Mouse (Mus musculus) neural tube, embryonic 15.5 days (tissue): ENCODE measurements around the gene Tenm2. TPM values are rescaled to one million over a fixed set of nuclear protein-coding genes. Genes with fewer than 3 reads are reported as not detected.

ENCODE experiments used
- ATAC-seq: fragments of 200-750 bp; cut with Nextera tagmentation; 2 replicates; pipeline ENCODE4 v1.8.0; 2017; ENCODE audit warnings: mild to moderate bottlenecking, moderate TSS enrichment, moderate library complexity; ENCODE audit not compliant: low FRiP score
- H3K27ac ChIP-seq: fragments of 300-500 bp; sonication (generic); replicated peaks from 2 replicates; pipeline ENCODE4 v1.5.1; 2015; ENCODE audit warnings: mild to moderate bottlenecking, inconsistent platforms
- H3K27me3 ChIP-seq: fragments of 300-500 bp; sonication (generic); replicated peaks from 2 replicates; pipeline ENCODE4 v1.6.1; 2015; ENCODE audit warnings: inconsistent platforms
- H3K36me3 ChIP-seq: fragments of 300-500 bp; sonication (generic); 2 replicates; pipeline ENCODE4 v1.6.1; 2015; ENCODE audit warnings: inconsistent platforms
- H3K4me1 ChIP-seq: fragments of 300-500 bp; sonication (generic); 2 replicates; pipeline ENCODE4 v1.6.1; 2015; ENCODE audit warnings: inconsistent platforms
- H3K4me2 ChIP-seq: fragments of 300-500 bp; sonication (generic); 2 replicates; pipeline ENCODE4 v1.6.1; 2015; ENCODE audit warnings: inconsistent platforms, mild to moderate bottlenecking, moderate library complexity
- H3K4me3 ChIP-seq: fragments of 300-500 bp; sonication (generic); replicated peaks from 2 replicates; pipeline ENCODE4 v1.5.1; 2015; ENCODE audit warnings: mild to moderate bottlenecking, inconsistent platforms
- H3K9ac ChIP-seq: fragments of 300-500 bp; sonication (generic); replicated peaks from 2 replicates; pipeline ENCODE4 v1.6.1; 2015; ENCODE audit warnings: mild to moderate bottlenecking, inconsistent platforms
- H3K9me3 ChIP-seq: fragments of 300-500 bp; sonication (generic); replicated peaks from 2 replicates; pipeline ENCODE4 v1.6.1; 2016; ENCODE audit warnings: inconsistent platforms
- WGBS: fragments of 180-500 bp; shearing (Covaris S2); methylation state at CpG from one replicate; pipeline ENCODE4 v1.1.7; 2015; ENCODE audit warnings: mixed read lengths; 5-methylcytosine and 5-hydroxymethylcytosine counted together
- polyA plus RNA-seq: library from polyadenylated mRNA; unstranded; fragments of >200 nt; fragmentation: Nextera tagmentation; extraction: Ambion mirVana; gene quantifications from 2 replicates; pipeline ENCODE4 v1.2.1, GENCODE M21; 2015

The Tenm2 gene
- polyA plus RNA-seq, 1 experiment from 2014 or later: 34.7 TPM

DNA sequence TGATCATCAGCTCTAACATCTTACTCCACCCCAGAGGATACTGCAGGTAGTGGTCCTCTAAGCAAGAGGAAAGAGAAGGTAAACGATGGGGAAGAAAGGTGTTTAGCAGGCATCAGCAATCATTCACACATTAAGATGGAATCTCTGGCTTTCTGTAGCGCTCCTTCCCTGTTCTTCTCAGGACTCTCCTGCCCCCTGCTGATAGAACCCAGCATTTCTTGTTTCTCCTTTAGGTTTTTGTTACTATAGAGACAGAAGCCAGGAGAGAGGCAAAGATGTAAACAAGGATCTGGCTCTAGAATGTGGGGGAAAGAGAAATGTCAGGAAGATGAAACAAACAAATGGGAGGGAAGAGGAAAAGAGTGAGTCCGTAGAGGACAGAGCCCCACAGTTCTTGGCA, 49.6 kb downstream of the Tenm2 start:
- no peak for ATAC-seq
- Histone ChIP-seq H3K27me3 (no peaks in the 10 kb centered on the region), H3K27ac (no peak overlapping the region), H3K4me1 (no peaks in the 10 kb centered on the region), H3K4me3 (no peak overlapping the region), H3K9me3 (no peaks in the 10 kb centered on the region), H3K36me3 (no peaks in the 10 kb centered on the region), H3K9ac (no peak overlapping the region), H3K4me2 (no peak overlapping the region)
- 19% methylated on average over 3 of the region's 3 CpGs for WGBS

DNA sequence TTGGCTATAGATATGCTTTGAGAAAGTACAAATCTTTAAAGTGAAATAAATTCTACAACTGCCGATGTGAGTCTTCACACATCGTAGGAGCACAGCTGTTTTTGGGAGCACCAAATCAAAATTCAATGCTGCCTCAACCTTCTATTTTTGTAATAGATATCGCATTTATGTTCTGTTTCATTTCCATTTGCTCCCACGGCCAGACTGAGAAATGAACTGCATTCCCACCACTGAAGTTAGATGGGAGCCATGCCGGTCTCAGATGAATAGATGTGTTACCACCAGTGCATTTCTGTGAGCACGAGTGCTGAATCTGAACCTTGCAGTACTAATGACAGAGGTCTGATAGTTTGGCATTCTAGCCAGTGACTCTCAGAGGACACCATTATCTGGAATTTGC, 58.3 kb downstream of the Tenm2 start:
- Histone ChIP-seq H3K4me1 (no peaks in the 10 kb centered on the region), H3K9me3 (no peaks in the 10 kb centered on the region), H3K9ac (no peak overlapping the region), H3K36me3 (no peaks in the 10 kb centered on the region), H3K4me3 (no peak overlapping the region), H3K27me3 (no peaks in the 10 kb centered on the region), H3K27ac (no peak overlapping the region), H3K4me2 (no peak overlapping the region)
- 91% methylated on average over 6 of the region's 6 CpGs for WGBS
- no peak for ATAC-seq

DNA sequence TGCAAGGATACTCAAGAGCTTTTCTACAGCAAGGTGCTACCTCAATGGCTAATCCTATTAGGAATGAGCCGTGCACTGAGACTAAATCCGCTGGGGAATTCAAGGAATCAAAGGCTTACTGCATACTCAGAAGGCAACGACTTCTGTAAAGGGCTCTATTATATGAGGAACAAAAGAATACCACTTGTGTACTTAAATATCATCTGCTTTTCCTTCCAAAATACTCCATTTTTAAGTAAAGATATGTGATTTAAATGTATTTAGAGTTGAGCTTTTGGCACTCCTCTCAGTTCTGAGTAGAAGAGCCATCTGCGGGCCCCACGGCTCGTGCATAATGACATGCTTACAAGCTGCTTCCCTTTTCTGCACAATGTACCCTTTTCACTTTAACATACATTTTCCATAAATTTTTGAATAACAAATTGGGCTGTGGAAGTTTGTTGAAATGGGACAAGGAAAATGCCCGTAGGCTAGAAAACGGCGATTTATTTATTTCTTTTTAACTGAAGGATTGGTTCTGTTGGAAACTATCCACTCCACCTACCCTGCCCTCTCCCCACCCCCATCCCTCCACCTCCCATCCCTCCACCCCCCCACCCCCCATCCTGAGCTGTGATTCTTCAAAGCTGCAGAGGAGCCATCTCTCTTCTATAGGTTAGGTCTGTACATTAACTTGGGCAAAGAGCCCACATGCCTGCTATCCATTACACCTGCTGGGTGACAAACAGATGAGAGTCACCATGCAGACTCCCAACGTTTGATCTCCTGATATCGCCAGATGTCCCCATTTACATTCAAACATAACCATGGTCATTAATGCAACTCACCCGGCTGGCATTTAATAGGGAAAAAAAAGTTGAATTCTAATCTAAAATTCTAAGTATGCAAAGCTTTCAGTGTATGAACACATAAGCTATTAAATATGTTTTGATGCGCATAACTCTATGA, 81.6 kb downstream of the Tenm2 start:
- WGBS: 49% methylated on average over 13 of the region's 13 CpGs
- Histone ChIP-seq H3K27ac (no peak overlapping the region), H3K4me2 (no peak overlapping the region), H3K4me3 (no peak overlapping the region), H3K4me1 (no peaks in the 10 kb centered on the region), H3K36me3 (no peaks in the 10 kb centered on the region), H3K9ac (no peak overlapping the region), H3K27me3 (no peaks in the 10 kb centered on the region), H3K9me3 (no peaks in the 10 kb centered on the region)
- ATAC-seq: no peak

DNA sequence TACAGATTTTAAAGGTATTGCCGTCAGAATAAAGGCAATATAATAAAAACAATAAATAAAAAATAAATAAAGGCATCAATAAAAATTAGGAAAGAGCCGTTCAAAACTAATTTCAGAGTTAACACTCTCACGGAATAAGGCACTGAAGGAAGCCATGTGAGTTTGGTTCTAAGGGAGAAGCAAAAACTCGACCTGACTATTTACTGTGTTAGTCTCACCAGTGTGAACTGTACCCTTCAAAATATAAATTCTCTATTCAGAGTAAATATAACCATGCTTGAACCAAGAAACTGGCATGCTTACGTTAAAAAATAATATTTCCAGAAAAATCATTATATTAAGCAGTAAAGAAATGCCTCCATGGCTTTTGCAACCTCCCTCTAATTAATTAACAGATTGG, 82.4 kb downstream of the Tenm2 start:
- H3K36me3 ChIP-seq: no peaks in the 10 kb centered on the region
- no peaks in the 10 kb centered on the region for H3K4me1 ChIP-seq
- 70% methylated on average over 5 of the region's 5 CpGs for WGBS
- H3K27ac ChIP-seq: no peak overlapping the region
- no peak overlapping the region for H3K9ac ChIP-seq
- no peaks in the 10 kb centered on the region for H3K9me3 ChIP-seq
- no peak for ATAC-seq
- no peaks in the 10 kb centered on the region for H3K27me3 ChIP-seq
- H3K4me3 ChIP-seq: no peak overlapping the region
- no peak overlapping the region for H3K4me2 ChIP-seq

DNA sequence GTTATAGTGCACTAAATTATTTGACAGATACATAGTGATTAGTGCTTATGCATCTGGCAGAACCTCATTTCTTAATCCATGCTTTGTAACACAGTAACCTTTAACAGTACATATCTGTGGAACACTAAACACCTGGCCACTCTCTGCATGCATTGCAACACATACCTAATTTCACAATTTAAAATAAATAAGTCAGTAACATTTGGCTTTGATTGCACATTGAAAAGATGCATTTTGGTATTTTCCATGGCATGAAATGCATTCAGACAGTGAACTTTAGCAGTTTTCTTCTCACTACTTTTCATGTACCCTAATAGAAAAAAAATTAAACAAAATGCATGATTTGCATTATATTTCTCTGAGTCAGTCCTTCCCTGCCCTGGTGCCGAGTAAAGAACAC, 85.8 kb downstream of the Tenm2 start:
- H3K27me3 ChIP-seq: no peaks in the 10 kb centered on the region
- ATAC-seq: no peak
- no peaks in the 10 kb centered on the region for H3K9me3 ChIP-seq
- no peaks in the 10 kb centered on the region for H3K4me1 ChIP-seq
- no peak overlapping the region for H3K27ac ChIP-seq
- H3K4me2 ChIP-seq: no peak overlapping the region
- no peak overlapping the region for H3K9ac ChIP-seq
- 84% methylated on average over 1 of the region's 1 CpGs for WGBS
- no peaks in the 10 kb centered on the region for H3K36me3 ChIP-seq
- no peak overlapping the region for H3K4me3 ChIP-seq

DNA sequence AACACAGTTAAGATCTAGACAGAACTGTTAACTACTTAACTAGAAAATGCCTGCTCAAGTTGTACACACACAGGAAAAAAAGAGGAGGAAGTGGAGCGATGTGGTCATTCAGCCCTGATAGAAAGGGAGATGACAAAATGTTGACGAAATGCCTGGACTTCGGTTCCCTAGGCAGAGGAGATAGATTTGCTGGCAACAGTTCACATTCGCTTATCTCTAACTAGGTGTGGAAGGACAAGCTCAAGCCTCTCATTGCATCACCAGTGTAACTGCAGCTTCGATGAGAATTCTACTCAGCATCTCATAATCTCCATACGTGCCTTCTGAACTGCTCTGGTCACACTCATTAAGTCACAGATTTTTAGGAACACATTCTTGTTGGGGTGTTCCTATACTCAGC, 91.8 kb downstream of the Tenm2 start:
- Histone ChIP-seq H3K27ac (no peak overlapping the region), H3K4me3 (no peak overlapping the region), H3K27me3 (no peaks in the 10 kb centered on the region), H3K4me2 (no peak overlapping the region), H3K9ac (no peak overlapping the region), H3K36me3 (no peaks in the 10 kb centered on the region), H3K4me1 (no peaks in the 10 kb centered on the region), H3K9me3 (no peaks in the 10 kb centered on the region)
- no peak for ATAC-seq
- 78% methylated on average over 6 of the region's 6 CpGs for WGBS

DNA sequence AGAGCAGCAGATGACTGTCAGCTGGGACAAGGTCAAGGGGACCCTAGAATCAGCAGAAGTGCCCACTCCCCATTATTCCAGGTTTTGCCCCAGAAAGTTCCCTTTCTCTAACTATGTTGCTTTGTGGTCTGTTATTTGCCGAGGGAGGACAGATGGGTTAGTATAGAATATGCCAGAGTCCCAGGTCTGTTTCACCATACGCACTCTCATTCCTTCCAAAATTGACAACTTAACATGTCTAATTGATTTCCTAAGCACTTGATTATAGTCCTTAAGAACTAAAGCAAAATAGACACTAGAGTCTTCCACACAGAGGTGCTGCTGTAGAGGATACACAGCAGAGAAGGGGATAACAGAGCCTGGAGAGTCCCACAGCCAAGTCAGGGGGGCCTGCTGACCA, 92.3 kb downstream of the Tenm2 start:
- Histone ChIP-seq H3K4me3 (no peak overlapping the region), H3K36me3 (no peaks in the 10 kb centered on the region), H3K27me3 (no peaks in the 10 kb centered on the region), H3K9ac (no peak overlapping the region), H3K27ac (no peak overlapping the region), H3K9me3 (no peaks in the 10 kb centered on the region), H3K4me2 (no peak overlapping the region), H3K4me1 (no peaks in the 10 kb centered on the region)
- WGBS: 90% methylated on average over 2 of the region's 2 CpGs
- ATAC-seq: no peak

DNA sequence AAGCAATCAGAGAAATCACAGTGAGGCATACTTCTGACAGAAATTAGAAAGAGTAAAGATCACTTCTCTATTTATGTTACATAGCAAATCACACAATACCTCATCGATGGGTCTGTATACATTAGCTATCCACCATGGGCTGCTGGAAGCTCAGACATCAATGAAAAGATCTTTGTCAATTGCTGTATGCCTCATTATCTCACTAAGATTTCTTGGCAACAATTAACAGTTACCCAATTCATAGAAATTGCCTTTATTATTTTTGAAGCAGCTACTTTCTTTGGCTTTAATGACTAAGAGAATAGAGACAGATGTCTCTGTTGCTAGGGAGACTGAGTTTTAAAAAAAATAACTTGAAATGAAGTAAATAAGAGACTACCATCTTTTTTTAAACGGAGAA, 106.9 kb downstream of the Tenm2 start:
- Histone ChIP-seq H3K9me3 (no peaks in the 10 kb centered on the region), H3K27ac (no peak overlapping the region), H3K4me3 (no peak overlapping the region), H3K4me1 (no peaks in the 10 kb centered on the region), H3K27me3 (no peaks in the 10 kb centered on the region), H3K4me2 (no peak overlapping the region), H3K9ac (no peak overlapping the region), H3K36me3 (no peaks in the 10 kb centered on the region)
- WGBS: 49% methylated on average over 2 of the region's 2 CpGs
- ATAC-seq: no peak

DNA sequence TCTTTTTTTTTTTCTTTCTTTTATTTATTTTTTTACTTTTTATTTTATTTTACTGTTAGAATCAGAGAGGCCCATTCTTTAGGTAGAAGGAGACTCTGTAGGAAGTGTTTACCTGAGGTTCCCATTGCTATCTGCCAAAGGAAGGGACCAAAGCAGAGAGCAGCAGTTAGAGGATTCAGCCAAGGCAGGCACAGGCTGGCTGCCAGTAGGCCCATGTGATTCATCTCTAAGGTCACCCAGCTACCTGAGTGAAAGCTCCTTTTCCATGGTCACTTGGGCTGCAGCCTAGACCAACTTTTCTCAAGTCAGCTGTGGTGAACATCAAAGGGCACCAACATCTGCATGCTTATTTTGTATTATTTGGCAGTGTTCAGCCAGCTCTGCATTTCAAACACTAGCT, 117.7 kb downstream of the Tenm2 start:
- Histone ChIP-seq H3K4me1 (no peaks in the 10 kb centered on the region), H3K9me3 (no peaks in the 10 kb centered on the region), H3K27me3 (no peaks in the 10 kb centered on the region)

DNA sequence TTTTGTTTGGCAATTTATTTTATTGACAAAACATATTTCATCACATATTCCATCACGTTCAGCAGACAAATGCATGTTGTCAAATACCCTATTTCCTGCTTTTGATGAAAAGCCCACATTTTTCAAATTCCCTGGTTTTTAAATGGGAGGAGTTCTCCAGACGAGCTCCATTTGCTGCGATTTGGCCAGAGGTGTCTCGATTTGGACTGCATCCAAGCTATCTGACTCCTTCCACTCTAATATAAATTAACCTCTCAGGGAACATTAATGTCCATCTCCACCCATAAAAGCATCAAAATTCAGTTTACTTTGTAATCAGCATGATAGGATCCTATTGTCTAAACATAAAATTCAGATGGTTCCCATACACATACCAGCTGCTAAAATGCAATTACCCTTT, 120.6 kb downstream of the Tenm2 start:
- Histone ChIP-seq H3K9me3 (no peaks in the 10 kb centered on the region), H3K4me1 (no peaks in the 10 kb centered on the region), H3K4me3 (no peak overlapping the region), H3K27ac (no peak overlapping the region), H3K9ac (no peak overlapping the region), H3K4me2 (no peak overlapping the region), H3K36me3 (no peaks in the 10 kb centered on the region), H3K27me3 (no peaks in the 10 kb centered on the region)
- 24% methylated on average over 4 of the region's 4 CpGs for WGBS
- no peak for ATAC-seq

More for the DNA sequence above, 117.7 kb downstream of the Tenm2 start:
- Histone ChIP-seq H3K27ac (no peak overlapping the region), H3K4me2 (no peak overlapping the region), H3K4me3 (no peak overlapping the region), H3K36me3 (no peaks in the 10 kb centered on the region), H3K9ac (no peak overlapping the region)
- no peak for ATAC-seq

DNA sequence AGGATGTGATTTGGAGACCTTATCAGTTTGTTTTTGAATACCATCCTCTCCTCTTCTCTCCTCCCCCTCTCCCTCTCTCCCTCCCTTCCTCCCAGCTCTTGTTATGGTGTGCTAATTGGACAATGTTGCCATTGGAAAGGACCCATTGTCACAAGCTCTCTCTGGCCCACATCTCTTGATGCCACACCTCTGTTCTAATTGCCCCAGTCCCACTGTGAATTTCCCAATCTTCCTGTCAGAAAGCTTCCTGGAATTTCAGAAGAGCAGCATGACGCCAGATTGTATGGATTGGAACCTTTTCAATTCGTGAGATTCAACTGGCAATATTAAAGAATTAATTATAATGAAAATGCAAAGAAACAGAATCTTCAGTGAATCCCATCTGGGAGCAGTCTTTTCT, 128.7 kb downstream of the Tenm2 start:
- Histone ChIP-seq H3K4me1 (no peaks in the 10 kb centered on the region), H3K4me3 (no peak overlapping the region), H3K27me3 (no peaks in the 10 kb centered on the region), H3K4me2 (no peak overlapping the region), H3K9me3 (no peaks in the 10 kb centered on the region), H3K9ac (no peak overlapping the region), H3K27ac (no peak overlapping the region), H3K36me3 (no peaks in the 10 kb centered on the region)
- 71% methylated on average over 2 of the region's 2 CpGs for WGBS
- ATAC-seq: no peak

DNA sequence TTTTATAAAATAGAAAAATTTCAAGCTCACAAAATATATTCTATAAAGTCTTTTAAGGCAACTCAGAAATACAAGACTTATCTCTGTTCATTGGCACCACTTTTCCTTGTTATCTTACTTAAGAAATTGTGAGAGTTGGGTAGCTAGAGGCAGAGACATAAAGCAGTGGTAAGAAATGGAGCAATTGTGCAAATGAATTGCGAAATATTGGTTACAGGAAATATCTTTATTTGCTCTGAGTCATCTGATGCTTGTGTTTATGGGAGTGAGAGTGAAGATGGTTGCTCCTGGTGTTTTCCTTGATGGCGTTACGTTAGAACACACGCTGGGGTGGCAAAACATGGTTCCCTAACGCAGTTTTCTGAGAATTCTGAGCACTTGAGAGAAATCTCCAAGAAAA, 156.4 kb downstream of the Tenm2 start:
- no peak overlapping the region for H3K27ac ChIP-seq
- ATAC-seq: no peak
- H3K4me3 ChIP-seq: no peak overlapping the region
- H3K9ac ChIP-seq: no peak overlapping the region
- H3K36me3 ChIP-seq: no peaks in the 10 kb centered on the region
- H3K4me1 ChIP-seq: peaks cover 7% of the 10 kb centered on the region
- 92% methylated on average over 5 of the region's 5 CpGs for WGBS
- no peaks in the 10 kb centered on the region for H3K27me3 ChIP-seq
- no peak overlapping the region for H3K4me2 ChIP-seq
- no peaks in the 10 kb centered on the region for H3K9me3 ChIP-seq
